Mouse (Mus musculus) liver, embryonic 15.5 days (tissue): ENCODE results near the gene Bmp8a. TPM values are rescaled to one million over a fixed set of nuclear protein-coding genes. Genes with fewer than 3 reads are reported as not detected.
"Not testable (repeated sequence)": the region's sequence is repeated elsewhere in the genome, so short reads cannot be mapped to it uniquely, and the experiment has no call there.

Source experiments
- ATAC-seq: fragments of 200-750 bp; cut with Nextera tagmentation; 2 replicates; pipeline ENCODE4 v1.8.0; 2017; ENCODE audit warnings: moderate number of reproducible peaks, mild to moderate bottlenecking, moderate library complexity; ENCODE audit not compliant: insufficient read depth
- H3K27ac ChIP-seq: fragments of 300-500 bp; sonication (generic); replicated peaks from 2 replicates; pipeline ENCODE4 v1.5.1; 2015; ENCODE audit warnings: mild to moderate bottlenecking, inconsistent platforms
- H3K27me3 ChIP-seq: fragments of 300-500 bp; sonication (generic); 2 replicates; pipeline ENCODE4 v1.6.1; 2015; ENCODE audit warnings: mild to moderate bottlenecking, inconsistent platforms
- H3K36me3 ChIP-seq: fragments of 300-500 bp; sonication (generic); replicated peaks from 2 replicates; pipeline ENCODE4 v1.6.1; 2015; ENCODE audit warnings: moderate library complexity, mild to moderate bottlenecking, inconsistent platforms
- H3K4me1 ChIP-seq: fragments of 300-500 bp; sonication (generic); replicated peaks from 2 replicates; pipeline ENCODE4 v1.6.1; 2015; ENCODE audit warnings: inconsistent platforms
- H3K4me2 ChIP-seq: fragments of 300-500 bp; sonication (generic); 2 replicates; pipeline ENCODE4 v1.6.1; 2015; ENCODE audit warnings: moderate library complexity, mild to moderate bottlenecking, inconsistent platforms
- H3K4me3 ChIP-seq: fragments of 300-500 bp; sonication (generic); replicated peaks from 2 replicates; pipeline ENCODE4 v1.5.1; 2015; ENCODE audit warnings: mild to moderate bottlenecking, inconsistent platforms
- H3K9ac ChIP-seq: fragments of 300-500 bp; sonication (generic); 2 replicates; pipeline ENCODE4 v1.6.1; 2015; ENCODE audit warnings: moderate library complexity, mild to moderate bottlenecking, inconsistent platforms
- H3K9me3 ChIP-seq: fragments of 300-500 bp; sonication (generic); replicated peaks from 2 replicates; pipeline ENCODE4 v1.6.1; 2016; ENCODE audit warnings: inconsistent platforms
- WGBS: fragments of 180-500 bp; shearing (Covaris S2); methylation state at CpG from one replicate; pipeline ENCODE4 v1.1.7; 2015; ENCODE audit warnings: mixed read lengths; ENCODE audit not compliant: insufficient replicate concordance; 5-methylcytosine and 5-hydroxymethylcytosine counted together
- polyA plus RNA-seq: library from polyadenylated mRNA; unstranded; fragments of >200 nt; fragmentation: Nextera tagmentation; extraction: Ambion mirVana; gene quantifications from 2 replicates; pipeline ENCODE4 v1.2.1, GENCODE M21; 2015

Gene Bmp8a
- polyA plus RNA-seq, 1 experiment from 2014 or later, result 0.24 TPM

- ATAC-seq, result no peak
- Histone ChIP-seq H3K27me3 (no peaks in the 10 kb centered on the region), H3K9me3 (no peaks in the 10 kb centered on the region), H3K4me2 (no peak overlapping the region), H3K4me1 (no peaks in the 10 kb centered on the region), H3K9ac (no peak overlapping the region), H3K27ac (no peak overlapping the region), H3K4me3 (no peak overlapping the region), H3K36me3 (peaks cover 68% of the 10 kb centered on the region)
- WGBS, result 89% methylated on average over 8 of the region's 8 CpGs
Measured at GRCm38 (mm10) chr4:123355941-123356340, 12.9 kb upstream of the Bmp8a start.

- WGBS, result 78% methylated on average over 10 of the region's 10 CpGs
- H3K4me1 ChIP-seq, result no peaks in the 10 kb centered on the region
- no peak overlapping the region for H3K9ac ChIP-seq
- no peak overlapping the region for H3K4me2 ChIP-seq
- peaks cover 65% of the 10 kb centered on the region for H3K36me3 ChIP-seq
- no peak overlapping the region for H3K27ac ChIP-seq
- H3K9me3 ChIP-seq, result no peaks in the 10 kb centered on the region
- no peak overlapping the region for H3K4me3 ChIP-seq
- H3K27me3 ChIP-seq, result no peaks in the 10 kb centered on the region
- ATAC-seq, result no peak
Measured at GRCm38 (mm10) chr4:123353271-123353877, 10.3 kb upstream of the Bmp8a start.

GRCm38 (mm10) chr4:123343471-123343789 is 378 bp upstream of the Bmp8a start:
- Histone ChIP-seq H3K27me3 (peaks cover 57% of the 10 kb centered on the region), H3K4me3 (peak overlapping the region; percentile 62), H3K4me1 (peaks cover 18% of the 10 kb centered on the region), H3K36me3 (no peaks in the 10 kb centered on the region), H3K27ac (no peak overlapping the region), H3K9me3 (no peaks in the 10 kb centered on the region), H3K4me2 (peak overlapping the region; percentile 88), H3K9ac (peak overlapping the region; percentile 35; the same call in 1 of the 2 replicates)
- WGBS, result 2% methylated on average over 6 of the region's 6 CpGs
- ATAC-seq, result peak; percentile 25; the same call in 1 of the 2 replicates

- no peak for ATAC-seq
- Histone ChIP-seq H3K9me3 (no peaks in the 10 kb centered on the region), H3K27me3 (peaks cover 57% of the 10 kb centered on the region), H3K9ac (0 out of 2 replicates have a peak overlapping the region, but pooled peaks have one; percentile 35), H3K4me3 (peak overlapping the region; percentile 62), H3K4me2 (peak overlapping the region; percentile 88), H3K36me3 (no peaks in the 10 kb centered on the region), H3K4me1 (peaks cover 18% of the 10 kb centered on the region), H3K27ac (no peak overlapping the region)
- WGBS, result 4% methylated on average over 43 of the region's 43 CpGs
Measured at GRCm38 (mm10) chr4:123342091-123342641, 886 bp downstream of the Bmp8a start.

- Histone ChIP-seq H3K4me2 (no peak overlapping the region), H3K4me3 (no peak overlapping the region), H3K27me3 (peaks cover 57% of the 10 kb centered on the region), H3K4me1 (peaks cover 18% of the 10 kb centered on the region), H3K9ac (no peak overlapping the region), H3K27ac (no peak overlapping the region), H3K9me3 (no peaks in the 10 kb centered on the region), H3K36me3 (no peaks in the 10 kb centered on the region)
- ATAC-seq, result no peak
- WGBS, result 43% methylated on average over 5 of the region's 5 CpGs
Measured at GRCm38 (mm10) chr4:123340232-123340631, 2.8 kb downstream of the Bmp8a start.

GRCm38 (mm10) chr4:123337693-123338092 is 5.4 kb downstream of the Bmp8a start:
- Histone ChIP-seq H3K36me3 (no peaks in the 10 kb centered on the region), H3K9ac (no peak overlapping the region), H3K4me3 (no peak overlapping the region), H3K4me2 (no peak overlapping the region), H3K9me3 (no peaks in the 10 kb centered on the region), H3K4me1 (peaks cover 9% of the 10 kb centered on the region), H3K27me3 (peaks cover 32% of the 10 kb centered on the region), H3K27ac (no peak overlapping the region)
- WGBS, result 59% methylated on average over 4 of the region's 4 CpGs
- no peak for ATAC-seq

- no peak overlapping the region for H3K9ac ChIP-seq
- H3K27me3 ChIP-seq, result peaks cover 15% of the 10 kb centered on the region
- no peak overlapping the region for H3K4me2 ChIP-seq
- no peaks in the 10 kb centered on the region for H3K9me3 ChIP-seq
- no peaks in the 10 kb centered on the region for H3K36me3 ChIP-seq
- H3K27ac ChIP-seq, result no peak overlapping the region
- 58% methylated on average over 14 of the region's 14 CpGs for WGBS
- ATAC-seq, result no peak
- no peak overlapping the region for H3K4me3 ChIP-seq
- H3K4me1 ChIP-seq, result no peaks in the 10 kb centered on the region
Measured at GRCm38 (mm10) chr4:123335796-123336585, 7.1 kb downstream of the Bmp8a start.

- not testable (repeated sequence) for H3K4me2 ChIP-seq, H3K9me3 ChIP-seq, H3K4me1 ChIP-seq, H3K9ac ChIP-seq, ATAC-seq, H3K36me3 ChIP-seq, H3K4me3 ChIP-seq, H3K27ac ChIP-seq, H3K27me3 ChIP-seq
- WGBS, result 79% methylated on average over 10 of the region's 10 CpGs
Measured at GRCm38 (mm10) chr4:123335244-123335643, 7.8 kb downstream of the Bmp8a start.

GRCm38 (mm10) chr4:123334177-123334576 is 8.9 kb downstream of the Bmp8a start:
- Histone ChIP-seq H3K27ac (no peak overlapping the region), H3K36me3 (no peaks in the 10 kb centered on the region), H3K4me1 (no peaks in the 10 kb centered on the region), H3K4me3 (no peak overlapping the region), H3K27me3 (peaks cover 4% of the 10 kb centered on the region; the same call in 1 of the 2 replicates), H3K9ac (no peak overlapping the region), H3K4me2 (no peak overlapping the region), H3K9me3 (no peaks in the 10 kb centered on the region)
- ATAC-seq, result no peak
- 57% methylated on average over 3 of the region's 3 CpGs for WGBS

- Histone ChIP-seq H3K4me3 (no peak overlapping the region), H3K9ac (no peak overlapping the region), H3K36me3 (no peaks in the 10 kb centered on the region), H3K9me3 (no peaks in the 10 kb centered on the region), H3K4me1 (no peaks in the 10 kb centered on the region), H3K4me2 (no peak overlapping the region), H3K27me3 (no peaks in the 10 kb centered on the region), H3K27ac (no peak overlapping the region)
- 77% methylated on average over 4 of the region's 4 CpGs for WGBS
- ATAC-seq, result no peak
Measured at GRCm38 (mm10) chr4:123333151-123333550, 9.9 kb downstream of the Bmp8a start.

GRCm38 (mm10) chr4:123331961-123332360 is 11.1 kb downstream of the Bmp8a start:
- not testable (repeated sequence) for H3K36me3 ChIP-seq, H3K4me3 ChIP-seq, H3K27ac ChIP-seq, H3K9me3 ChIP-seq, H3K9ac ChIP-seq, H3K27me3 ChIP-seq, H3K4me1 ChIP-seq, H3K4me2 ChIP-seq, ATAC-seq
- 78% methylated on average over 1 of the region's 1 CpGs for WGBS
